ENCODE assay signal across 8 mouse cellular contexts in genomic region chr17:29489971-29490712, GRCm38 (mm10). TPM values are rescaled to one million over a fixed set of nuclear protein-coding genes. Genes with fewer than 3 reads are reported as not detected.
DNase-seq lines count a peak whose midpoint lies in the region; ATAC-seq and TF ChIP-seq lines count a peak whose summit lies in the region.

No protein-coding gene starts in this region.

- H3K27ac ChIP-seq in MEL (ENCODE audit: control insufficient read depth, low read depth, low read length): peak overlapping the region; percentile 53
- 0 out of 2 replicates have a peak overlapping the region, but pooled peaks have one; percentile 18 for H3K27ac ChIP-seq in cerebellum, adult 2 months (ENCODE audit: insufficient read depth, low read length)
- H3K27ac ChIP-seq in forebrain, postnatal 0 days (ENCODE audit: low read depth, low read length): peak overlapping the region; percentile 87
- H3K27ac ChIP-seq in lung, embryonic 16.5 days (ENCODE audit: low read length): peak overlapping the region; percentile 94

- H3K4me3 ChIP-seq in MEL (ENCODE audit: control insufficient read depth in 1 of 2, insufficient read depth in 1 of 2, low read depth in 2 of 2, low read length in 2 of 2): peak overlapping the region; percentile 55 to 64
- H3K4me3 ChIP-seq in cerebellum, adult 2 months (replicated peaks; ENCODE audit: insufficient read depth, low read depth, low read length): peak overlapping the region; percentile 88
- peak overlapping the region; percentile 76 for H3K4me3 ChIP-seq in forebrain, postnatal 0 days (ENCODE audit: low read depth, low read length)
- peak overlapping the region; percentile 78 for H3K4me3 ChIP-seq in lung, embryonic 16.5 days (ENCODE audit: low read length)

- peaks cover 29% of the 10 kb centered on the region for H3K79me2 ChIP-seq in MEL (ENCODE audit: control insufficient read depth, insufficient read depth, low read length, poor library complexity)

- no peak for TF ChIP-seq RAD21 in MEL (IDR thresholded peaks at IDR 0.05; ENCODE audit: low read depth, low read length)

- under 1% methylated on average over 65 of the region's 68 CpGs for WGBS in cerebellum, adult 2 months
- WGBS in forebrain, postnatal 0 days: 2% methylated on average over 57 of the region's 68 CpGs
- WGBS in lung, embryonic 16.5 days: under 1% methylated on average over 62 of the region's 68 CpGs

- H3K4me2 ChIP-seq in forebrain, postnatal 0 days (ENCODE audit: low read depth): peak overlapping the region; percentile 93
- peak overlapping the region; percentile 86 for H3K4me2 ChIP-seq in lung, embryonic 16.5 days (ENCODE audit: low read depth, low read length)

- peak; percentile 99 for DNase-seq in MEL (ENCODE audit: low read depth, low spot score)
- DNase-seq in cerebellum, adult 2 months: peak; percentile 95 to 99
- DNase-seq in forebrain, postnatal 0 days: peak; percentile 99
- DNase-seq in layer of hippocampus, adult 9-10 months (ENCODE audit: low spot score): peak; percentile 65
- peak; percentile 95 for DNase-seq in ovary, postnatal 10 days (ENCODE audit: low spot score)
- DNase-seq in thymus, postnatal 10 days (ENCODE audit: low spot score in 2 of 2): peak; percentile 98

- TF ChIP-seq EP300 in MEL (IDR thresholded peaks at IDR 0.05; ENCODE audit: low read depth in 1 of 2, low read length in 2 of 2): peak in 1 of 2 experiments; percentile 23; a peak in 1 of 4 replicates

- TF ChIP-seq POLR2A in MEL (IDR thresholded peaks at IDR 0.05; ENCODE audit: control insufficient read depth in 1 of 2, insufficient read depth in 1 of 2, low read depth in 1 of 2, low read length in 2 of 2, poor library complexity in 1 of 2): 0 out of 4 replicates have a peak, but pooled peaks of 1 of the 2 experiments have one; percentile 21
- TF ChIP-seq POLR2A in cerebellum, adult 2 months (IDR thresholded peaks at IDR 0.05; ENCODE audit: borderline replicate concordance, insufficient read depth, low read length): peak; percentile 24; the same call in 1 of the 2 replicates

- no peaks in the 10 kb centered on the region for H3K9me3 ChIP-seq in MEL (replicated peaks; ENCODE audit: insufficient read depth, low read length)
- H3K9me3 ChIP-seq in forebrain, postnatal 0 days (ENCODE audit: low read length): no peaks in the 10 kb centered on the region
- no peaks in the 10 kb centered on the region for H3K9me3 ChIP-seq in lung, embryonic 16.5 days (ENCODE audit: control insufficient read depth, low read length)

- ATAC-seq in forebrain, postnatal 0 days: peak; percentile 93
- ATAC-seq in hematopoietic stem cell, adult 5-6 weeks (replicated peaks in 1 of 2; ENCODE audit: insufficient read depth in 1 of 2, low FRiP score in 2 of 2, low TSS enrichment in 1 of 2, low read depth in 1 of 2, poor library complexity in 2 of 2, severe bottlenecking in 2 of 2): peak; percentile 61 to 75
- peak; percentile 95 for ATAC-seq in lung, embryonic 16.5 days (ENCODE audit: low read depth)

- H3K27me3 ChIP-seq in MEL (ENCODE audit: control insufficient read depth in 1 of 2, insufficient read depth in 2 of 2, low read length in 2 of 2): no peaks in the 10 kb centered on the region
- no peaks in the 10 kb centered on the region for H3K27me3 ChIP-seq in cerebellum, adult 2 months (ENCODE audit: control insufficient read depth, insufficient read depth, low read length)
- no peaks in the 10 kb centered on the region for H3K27me3 ChIP-seq in forebrain, postnatal 0 days (ENCODE audit: insufficient read depth, low read length)
- H3K27me3 ChIP-seq in lung, embryonic 16.5 days (ENCODE audit: control insufficient read depth, insufficient read depth, low read depth, low read length): no peaks in the 10 kb centered on the region

- H3K36me3 ChIP-seq in MEL (ENCODE audit: control insufficient read depth in 1 of 2, insufficient read depth in 2 of 2, low read length in 2 of 2): peaks cover 0 to 22% of the 10 kb centered on the region in 2 experiments; a peak in 2 of 4 replicates
- peaks cover 5% of the 10 kb centered on the region; the same call in 1 of the 2 replicates for H3K36me3 ChIP-seq in forebrain, postnatal 0 days (ENCODE audit: insufficient read depth)
- H3K36me3 ChIP-seq in lung, embryonic 16.5 days (ENCODE audit: control insufficient read depth, insufficient read depth, low read length): peaks cover 2% of the 10 kb centered on the region; the same call in 1 of the 2 replicates

- H3K4me1 ChIP-seq in MEL (ENCODE audit: control insufficient read depth in 1 of 2, insufficient read depth in 2 of 2, low read length in 2 of 2): peaks cover 0 to 15% of the 10 kb centered on the region in 2 experiments; a peak in 1 of 4 replicates
- H3K4me1 ChIP-seq in cerebellum, adult 2 months (ENCODE audit: control insufficient read depth, insufficient read depth, low read length): no peaks in the 10 kb centered on the region
- no peaks in the 10 kb centered on the region for H3K4me1 ChIP-seq in forebrain, postnatal 0 days (ENCODE audit: insufficient read depth)
- H3K4me1 ChIP-seq in lung, embryonic 16.5 days (replicated peaks; ENCODE audit: control insufficient read depth, insufficient read depth, low read length): peaks cover 18% of the 10 kb centered on the region

- peak overlapping the region; percentile 69 for H3K9ac ChIP-seq in MEL (ENCODE audit: control insufficient read depth, low read depth, low read length, poor library complexity, severe bottlenecking)
- H3K9ac ChIP-seq in forebrain, postnatal 0 days: peak overlapping the region; percentile 62
- peak overlapping the region; percentile 78 for H3K9ac ChIP-seq in lung, embryonic 16.5 days (ENCODE audit: low read length)

- 0 out of 6 replicates have a peak, but pooled peaks of 1 of the 3 experiments have one; percentile 0 for TF ChIP-seq CTCF in MEL (IDR thresholded peaks at IDR 0.05 in 2 of 3, conservative IDR thresholded peaks at IDR 0.05 in 1 of 3; ENCODE audit: control insufficient read depth in 1 of 3, insufficient read depth in 1 of 3, low read depth in 2 of 3, low read length in 3 of 3, poor library complexity in 1 of 3, severe bottlenecking in 1 of 3)
- no peak for TF ChIP-seq CTCF in cerebellum, adult 2 months (IDR thresholded peaks at IDR 0.05; ENCODE audit: borderline replicate concordance, insufficient read depth, low read depth, low read length)
- TF ChIP-seq CTCF in forebrain, postnatal 0 days (IDR thresholded peaks at IDR 0.05; ENCODE audit: low read depth): peak; percentile 37

TF ChIP-seq in MEL, 35 proteins besides CTCF, POLR2A, EP300 and RAD21 (continues in another document):
- TF ChIP-seq UBTF (IDR thresholded peaks at IDR 0.05; ENCODE audit: borderline replicate concordance, insufficient read depth, low read depth, low read length): no peak
- no peak for TF ChIP-seq NRF1 (IDR thresholded peaks at IDR 0.05; ENCODE audit: insufficient read depth, low read depth, low read length, poor library complexity, severe bottlenecking)
- no peak for TF ChIP-seq TAL1 (IDR thresholded peaks at IDR 0.05; ENCODE audit: low read length)
- no peak for TF ChIP-seq GABPA (IDR thresholded peaks at IDR 0.05; ENCODE audit: low read depth, low read length)
- peak; percentile 94 for TF ChIP-seq SIN3A (IDR thresholded peaks at IDR 0.05; ENCODE audit: low read length)
- no peak for TF ChIP-seq MYC (IDR thresholded peaks at IDR 0.05; ENCODE audit: low read depth, low read length)
- no peak for TF ChIP-seq TCF12 (IDR thresholded peaks at IDR 0.05; ENCODE audit: low read depth, low read length)
- TF ChIP-seq KAT2A (conservative IDR thresholded peaks at IDR 0.05; ENCODE audit: low read depth, low read length): no peak
- no peak for TF ChIP-seq SMC3 (IDR thresholded peaks at IDR 0.05; ENCODE audit: low read depth, low read length)
- no peak for TF ChIP-seq HCFC1 (IDR thresholded peaks at IDR 0.05; ENCODE audit: low read depth, low read length)
- TF ChIP-seq MYB (IDR thresholded peaks at IDR 0.05; ENCODE audit: low read depth, low read length): no peak
- TF ChIP-seq ZNF384 (IDR thresholded peaks at IDR 0.05; ENCODE audit: low read depth, low read length): no peak
- TF ChIP-seq CHD2 (IDR thresholded peaks at IDR 0.05; ENCODE audit: low read length): no peak
- TF ChIP-seq USF2 (IDR thresholded peaks at IDR 0.05; ENCODE audit: borderline replicate concordance in 1 of 2, insufficient read depth in 1 of 2, low read depth in 1 of 2, low read length in 2 of 2): no peak
- TF ChIP-seq MAZ (IDR thresholded peaks at IDR 0.05; ENCODE audit: low read depth, low read length): peak; percentile 96; the same call in 1 of the 2 replicates
- TF ChIP-seq MXI1 (IDR thresholded peaks at IDR 0.05; ENCODE audit: low read depth, low read length): peak; percentile 46

RNA-seq across cellular contexts. Expression of gene Pim1, which starts 0.4 kb away (rescaled TPM):
- 27.8 and 30.6 TPM in 2 replicates for total RNA-seq in MEL (2012; rRNA removed)
- 10 to 100 TPM in 1 of 2 experiments, not detected in 1; 52.1 TPM for polyA plus RNA-seq in MEL (2012; ENCODE audit: insufficient read depth in 1 of 2, insufficient read length in 2 of 2, low read depth in 1 of 2, low replicate concordance in 2 of 2, missing spikeins in 1 of 2)
- polyA plus RNA-seq in cerebellum, adult 2 months (2012; rRNA removed): 10.5 and 10.9 TPM in 2 replicates
- total RNA-seq in forebrain, postnatal 0 days (2014; rRNA removed): 8.7 and 14.6 TPM in 2 replicates
- 10.3 and 12.0 TPM in 2 replicates for polyA plus RNA-seq in forebrain, postnatal 0 days (2015; fragmentation: Nextera tagmentation; extraction: Ambion mirVana)
- 426 and 588 TPM in 2 replicates for total RNA-seq in hematopoietic stem cell, adult 5-6 weeks (2017)
- 15.6 and 16.6 TPM in 2 replicates for polyA plus RNA-seq in lung, embryonic 16.5 days (2015; fragmentation: Nextera tagmentation; extraction: Ambion mirVana)

RNA-seq across cellular contexts. Expression of gene Gm17657, which starts 59.3 kb away (rescaled TPM):
- 0.31 and 0.88 TPM in 2 replicates for total RNA-seq in MEL (2012; rRNA removed)
- polyA plus RNA-seq in MEL (2012; ENCODE audit: insufficient read depth in 1 of 2, insufficient read length in 2 of 2, low read depth in 1 of 2, low replicate concordance in 2 of 2, missing spikeins in 1 of 2): 1 to 10 TPM in 1 of 2 experiments, not detected in 1; 2.7 TPM
- not detected in 2 replicates for polyA plus RNA-seq in cerebellum, adult 2 months (2012; rRNA removed)
- not detected in 2 replicates for total RNA-seq in forebrain, postnatal 0 days (2014; rRNA removed)
- not detected in 2 replicates for polyA plus RNA-seq in forebrain, postnatal 0 days (2015; fragmentation: Nextera tagmentation; extraction: Ambion mirVana)
- 0.31 TPM in 1 of 2 replicates, not detected in the other for total RNA-seq in hematopoietic stem cell, adult 5-6 weeks (2017)
- polyA plus RNA-seq in lung, embryonic 16.5 days (2015; fragmentation: Nextera tagmentation; extraction: Ambion mirVana): not detected in 2 replicates

RNA-seq across cellular contexts. Expression of gene Tbc1d22b, which starts 59.4 kb away (rescaled TPM):
- total RNA-seq in MEL (2012; rRNA removed): 8.0 and 9.4 TPM in 2 replicates
- 10 to 100 TPM; 30.7 to 53.8 TPM for polyA plus RNA-seq in MEL (2012; ENCODE audit: insufficient read depth in 1 of 2, insufficient read length in 2 of 2, low read depth in 1 of 2, low replicate concordance in 2 of 2, missing spikeins in 1 of 2)
- 37.4 and 37.7 TPM in 2 replicates for polyA plus RNA-seq in cerebellum, adult 2 months (2012; rRNA removed)
- total RNA-seq in forebrain, postnatal 0 days (2014; rRNA removed): 35.5 and 38.8 TPM in 2 replicates
- 22.4 and 29.3 TPM in 2 replicates for polyA plus RNA-seq in forebrain, postnatal 0 days (2015; fragmentation: Nextera tagmentation; extraction: Ambion mirVana)
- total RNA-seq in hematopoietic stem cell, adult 5-6 weeks (2017): 5.8 and 7.8 TPM in 2 replicates
- 12.6 and 14.9 TPM in 2 replicates for polyA plus RNA-seq in lung, embryonic 16.5 days (2015; fragmentation: Nextera tagmentation; extraction: Ambion mirVana)

Comparison
In these comparisons a context has a peak if more than half of its experiments do, and no peak if none do; other contexts are left out.
1. Peak in every context shown above with its lines: DNase-seq, ATAC-seq, H3K4me3 ChIP-seq and H3K27ac ChIP-seq.
2. H3K27ac ChIP-seq: peak in every context shown above with its lines; median percentile 94 in lung, embryonic 16.5 days; 87 in forebrain, postnatal 0 days; 53 in MEL; 18 in cerebellum, adult 2 months.